Mouse (Mus musculus) ES-E14 (cell line): Measurements from ENCODE around the gene Gm10260. TPM values are rescaled to one million over a fixed set of nuclear protein-coding genes. Genes with fewer than 3 reads are reported as not detected.

Source experiments
- DNase-seq: peaks from one replicate; pipeline ENCODE4 v3.0.0-alpha.2; 2013; ENCODE audit warnings: low read depth, low spot score
- H3K27ac ChIP-seq: 2 replicates; pipeline ENCODE4 v1.5.1; 2012; ENCODE audit warnings: low read depth, mild to moderate bottlenecking, low read length, moderate library complexity, mixed read lengths; ENCODE audit not compliant: poor library complexity, insufficient read depth, severe bottlenecking
- H3K36me3 ChIP-seq: 2 replicates; pipeline ENCODE4 v1.6.1; 2012; ENCODE audit warnings: mild to moderate bottlenecking, low read length, moderate library complexity, mixed read lengths; ENCODE audit not compliant: control insufficient read depth, poor library complexity, insufficient read depth, severe bottlenecking
- H3K4me1 ChIP-seq, 2 experiments: fragments of 150-350 bp in 1 of 2; sonication (generic) in 1 of 2; 2 replicates each; pipeline ENCODE4 v1.6.1; 2012; ENCODE audit warnings: low read length in 2 of 2, mild to moderate bottlenecking in 1 of 2, mixed read lengths in 1 of 2; ENCODE audit not compliant: control insufficient read depth in 2 of 2, insufficient read depth in 2 of 2, poor library complexity in 1 of 2
- H3K4me3 ChIP-seq, 2 experiments: fragments of 150-350 bp in 1 of 2; sonication (generic) in 1 of 2; 2 replicates each; pipeline ENCODE4 v1.5.1; 2012; ENCODE audit warnings: low read length in 2 of 2, low read depth in 1 of 2, mild to moderate bottlenecking in 1 of 2, mixed read lengths in 1 of 2; ENCODE audit not compliant: insufficient read depth in 1 of 2, poor library complexity in 1 of 2, severe bottlenecking in 1 of 2
- H3K9ac ChIP-seq: 2 replicates; pipeline ENCODE4 v1.6.1; 2012; ENCODE audit warnings: low read depth, mild to moderate bottlenecking, low read length, mixed read lengths; ENCODE audit not compliant: poor library complexity, insufficient read depth, severe bottlenecking
- H3K9me3 ChIP-seq: fragments of 150-350 bp; sonication (generic); 2 replicates; pipeline ENCODE4 v1.6.1; 2012; ENCODE audit warnings: low read depth, mild to moderate bottlenecking, low read length; ENCODE audit not compliant: control insufficient read depth, insufficient read depth
- CHD2 ChIP-seq: IDR thresholded peaks from 2 replicates; pipeline ENCODE4 v1.6.1; 2014; ENCODE audit warnings: mild to moderate bottlenecking, low read depth, low read length, inconsistent platforms
- HCFC1 ChIP-seq: IDR thresholded peaks from 2 replicates; pipeline ENCODE4 v1.6.1; 2012; ENCODE audit warnings: low read length, inconsistent platforms, borderline replicate concordance; ENCODE audit not compliant: insufficient read depth
- MAFK ChIP-seq: IDR thresholded peaks from 2 replicates; pipeline ENCODE4 v1.6.1; 2014; ENCODE audit warnings: mild to moderate bottlenecking, low read depth, low read length, inconsistent platforms; ENCODE audit not compliant: insufficient read depth
- ZC3H11A ChIP-seq: IDR thresholded peaks from 2 replicates; pipeline ENCODE4 v1.6.1; 2012; ENCODE audit warnings: low read depth, mild to moderate bottlenecking, inconsistent platforms, low read length, borderline replicate concordance
- ZNF384 ChIP-seq: IDR thresholded peaks from 2 replicates; pipeline ENCODE4 v1.6.1; 2012; ENCODE audit warnings: low read depth, low read length, inconsistent platforms
- in situ Hi-C, 2 experiments: fragments of 600-800 bp; cut with MboI; formaldehyde crosslinking; loops; one replicate each; pipeline ENCODE4 v1.15.1; 2025; ENCODE audit warnings: low sequenced_read_pairs in 2 of 2, inconsistent platforms in 1 of 2; ENCODE audit not compliant: unreplicated experiment in 2 of 2
- total RNA-seq: library from RNA; depleted of rRNA; stranded (reverse); fragments of 300-350 nt; gene quantifications from 2 replicates; pipeline ENCODE4 v1.2.3, GENCODE M21; 2012; rRNA removed

Gene Gm10260
- total RNA-seq = 50.2 and 76.4 TPM in 2 replicates

DNA sequence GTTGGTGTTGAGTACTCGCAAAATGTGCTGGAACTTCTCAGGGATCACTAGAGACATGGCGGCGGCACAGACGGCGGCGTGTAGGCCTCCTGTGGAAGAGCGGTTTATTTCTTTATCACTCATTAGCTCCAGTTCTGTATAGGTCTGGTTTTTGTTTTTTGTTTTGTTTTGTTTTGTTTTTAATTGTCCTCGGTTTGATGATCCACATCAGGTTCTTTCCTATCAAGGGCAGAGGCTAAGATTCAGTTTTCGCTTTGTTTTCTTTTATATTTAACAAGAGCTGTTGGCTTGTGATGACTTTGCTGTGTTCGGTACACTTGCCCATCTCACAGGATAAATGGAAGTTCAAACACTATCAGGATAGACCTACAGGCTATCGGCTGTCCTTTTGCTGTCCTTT is at the start of gene Gm10260:
Gm10260 (minus strand) TSS at position 101 of the 400 bp plus-strand sequence.
- H3K4me1 ChIP-seq = peaks cover 0 to 1% of the 10 kb centered on the region in 2 experiments; a peak in 1 of 4 replicates
- H3K4me3 ChIP-seq = no peak within 1 kb of the TSS
- TF ChIP-seq HCFC1 (no peak), MAFK (no peak), ZNF384 (no peak), ZC3H11A (no peak), CHD2 (no peak)
- no peaks in the 10 kb centered on the region for H3K36me3 ChIP-seq
- in situ Hi-C loops = no loop called here
- H3K27ac ChIP-seq = no peak within 1 kb of the TSS
- no peak for DNase-seq
- no peaks in the 10 kb centered on the region for H3K9me3 ChIP-seq
- no peak within 1 kb of the TSS for H3K9ac ChIP-seq

DNA sequence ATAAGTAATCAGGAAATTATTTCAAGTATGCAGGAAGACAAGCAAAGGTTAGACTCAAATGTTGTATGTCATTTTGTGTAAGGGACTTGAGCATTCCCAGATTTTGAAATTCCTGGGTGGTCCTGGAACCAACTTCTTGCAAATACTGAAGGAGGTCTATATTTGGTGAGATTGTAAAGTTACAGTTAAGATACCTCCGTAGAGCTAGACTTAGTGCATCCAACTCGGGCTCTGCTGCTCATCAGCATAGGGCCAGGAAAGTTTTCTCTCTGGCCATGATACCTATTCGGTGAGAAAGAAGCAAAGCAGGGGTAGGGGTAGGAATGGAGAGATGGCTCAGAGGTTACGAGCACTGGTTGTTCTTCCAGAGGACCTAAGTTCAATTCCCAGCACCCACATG is 49.4 kb upstream of the Gm10260 start:
- Histone ChIP-seq H3K27ac (no peak overlapping the region), H3K4me1 (no peaks in the 10 kb centered on the region; a peak in 1 of 4 replicates), H3K36me3 (no peaks in the 10 kb centered on the region; the same call in 1 of the 2 replicates), H3K9ac (no peak overlapping the region), H3K9me3 (no peaks in the 10 kb centered on the region), H3K4me3 (no peak overlapping the region)
- no peak for TF ChIP-seq ZNF384
- no peak for TF ChIP-seq MAFK
- TF ChIP-seq CHD2 = no peak
- no peak for TF ChIP-seq HCFC1
- no peak for TF ChIP-seq ZC3H11A
- DNase-seq = no peak
- in situ Hi-C loops = no loop called here

DNA sequence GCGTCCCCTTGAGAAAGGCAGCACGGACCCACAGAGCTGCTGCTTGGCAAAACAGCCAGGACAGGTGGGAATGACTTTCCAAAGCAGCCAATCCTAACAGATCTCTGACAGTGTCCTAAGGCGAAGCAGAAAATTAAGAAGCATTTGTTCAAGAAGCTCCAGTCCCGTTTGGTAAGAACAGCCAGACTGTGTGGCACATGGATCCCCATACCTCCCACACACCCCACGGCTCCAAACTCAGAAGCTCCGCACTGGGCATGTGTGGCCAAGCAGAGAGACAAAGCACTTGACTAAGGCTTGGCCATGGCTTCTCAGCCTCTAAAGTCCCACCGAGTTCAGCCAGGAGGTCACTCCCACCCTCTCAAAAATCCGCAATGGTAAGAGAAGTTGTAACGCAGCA is 45.5 kb upstream of the Gm10260 start:
- TF ChIP-seq ZC3H11A = no peak
- TF ChIP-seq MAFK = no peak
- no peak for TF ChIP-seq ZNF384
- no peak for TF ChIP-seq HCFC1
- no peak for TF ChIP-seq CHD2
- H3K4me3 ChIP-seq = no peak overlapping the region
- H3K27ac ChIP-seq = no peak overlapping the region
- in situ Hi-C loops = no loop called here
- no peak for DNase-seq
- H3K4me1 ChIP-seq = peaks cover 1 to 8% of the 10 kb centered on the region in 2 experiments; a peak in 3 of 4 replicates
- no peaks in the 10 kb centered on the region for H3K9me3 ChIP-seq
- H3K36me3 ChIP-seq = no peaks in the 10 kb centered on the region
- H3K9ac ChIP-seq = no peak overlapping the region

DNA sequence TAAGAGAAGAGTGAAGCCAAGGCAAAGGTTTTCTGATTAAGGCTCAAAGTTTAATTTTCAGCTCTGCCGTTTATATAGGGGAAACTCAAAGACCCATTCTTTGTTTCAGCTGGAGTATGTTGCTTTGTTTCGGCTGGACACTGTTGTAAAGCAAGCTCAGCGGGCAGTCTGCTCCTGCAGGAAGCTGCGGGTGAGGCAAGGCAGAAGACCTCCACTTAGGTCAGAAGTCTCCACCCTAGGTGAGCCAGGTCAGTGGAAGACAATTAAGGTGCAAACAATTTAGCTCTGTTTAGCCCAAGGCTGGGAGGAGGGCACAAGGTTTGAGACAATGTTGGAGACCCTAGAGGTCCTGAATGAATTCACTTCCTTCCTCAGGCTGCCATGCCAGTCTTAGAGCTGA is 42.0 kb upstream of the Gm10260 start:
- H3K36me3 ChIP-seq = no peaks in the 10 kb centered on the region
- H3K27ac ChIP-seq = peak overlapping the region; percentile 56
- no peak overlapping the region for H3K4me3 ChIP-seq
- no peak for DNase-seq
- peaks cover 1 to 8% of the 10 kb centered on the region in 2 experiments; a peak in 3 of 4 replicates for H3K4me1 ChIP-seq
- TF ChIP-seq CHD2 (no peak), ZNF384 (no peak), MAFK (no peak), ZC3H11A (no peak), HCFC1 (no peak)
- H3K9me3 ChIP-seq = no peaks in the 10 kb centered on the region
- in situ Hi-C loops = no loop called here
- no peak overlapping the region for H3K9ac ChIP-seq
